Mouse (Mus musculus): Measurements from ENCODE around the gene Ints1. TPM values are rescaled to one million over a fixed set of nuclear protein-coding genes. Genes with fewer than 3 reads are reported as not detected.

Gene Ints1
- polyA plus RNA-seq, 1 experiment: 43.1 TPM

GRCm38 (mm10) chr5:139818056-139818455, 42.6 kb upstream of the Ints1 start:
- no peak for TF ChIP-seq CEBPB (IDR thresholded peaks at IDR 0.05; ENCODE audit: low read depth)
- TF ChIP-seq MYOG (IDR thresholded peaks at IDR 0.05; ENCODE audit: control insufficient read depth, extremely low read depth, insufficient read length): no peak
- TF ChIP-seq FOSL1 (IDR thresholded peaks at IDR 0.05; ENCODE audit: insufficient read depth, low read length, poor library complexity, severe bottlenecking): no peak
- no peak for TF ChIP-seq CTCF (IDR thresholded peaks at IDR 0.05; ENCODE audit: control insufficient read depth, insufficient read depth, insufficient read length)
- TF ChIP-seq MYOD1 (IDR thresholded peaks at IDR 0.05; ENCODE audit: control insufficient read depth, insufficient read length, low read depth): no peak
- no peak for TF ChIP-seq MAX (IDR thresholded peaks at IDR 0.05)
- TF ChIP-seq USF1 (IDR thresholded peaks at IDR 0.05; ENCODE audit: low read depth): no peak
- Histone ChIP-seq H3K36me3 (ENCODE audit: control insufficient read depth, insufficient read depth) (peaks cover 10% of the 10 kb centered on the region), H3K27me3 (ENCODE audit: control insufficient read depth, insufficient read depth, insufficient read length) (peaks cover 9% of the 10 kb centered on the region), H3ac (ENCODE audit: control insufficient read depth, insufficient read length, low read depth) (no peak overlapping the region), H3K79me3 (ENCODE audit: low read depth) (no peaks in the 10 kb centered on the region), H3K79me2 (ENCODE audit: control insufficient read depth, insufficient read depth) (no peaks in the 10 kb centered on the region), H3K4me3 (ENCODE audit: insufficient read depth, poor library complexity, severe bottlenecking) (no peak overlapping the region)

DNA sequence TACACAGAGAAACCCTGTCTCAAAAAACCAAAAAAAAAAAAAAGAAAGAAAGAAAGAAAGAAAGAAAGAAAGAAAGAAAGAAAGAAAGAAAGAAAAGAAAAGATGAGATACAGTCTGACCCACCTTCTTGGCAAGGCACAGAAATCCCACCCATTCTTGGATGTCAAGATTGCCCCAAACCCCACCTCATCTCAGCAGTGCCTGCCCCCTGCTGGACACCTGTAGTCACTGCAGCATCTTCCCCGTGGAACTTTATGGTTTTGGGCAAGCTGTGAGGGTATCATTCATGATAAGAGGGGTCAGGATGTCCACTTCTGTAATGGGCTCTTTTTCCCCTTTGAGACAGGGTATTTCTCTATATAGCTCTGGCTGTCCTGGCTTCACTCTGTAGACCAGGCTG, 41.8 kb upstream of the Ints1 start:
- Histone ChIP-seq H3K79me2 (ENCODE audit: control insufficient read depth, insufficient read depth) (no peaks in the 10 kb centered on the region), H3K27me3 (ENCODE audit: control insufficient read depth, insufficient read depth, insufficient read length) (peaks cover 13% of the 10 kb centered on the region), H3K79me3 (ENCODE audit: low read depth) (no peaks in the 10 kb centered on the region), H3K4me3 (ENCODE audit: insufficient read depth, poor library complexity, severe bottlenecking) (no peak overlapping the region), H3K36me3 (ENCODE audit: control insufficient read depth, insufficient read depth) (peaks cover 2% of the 10 kb centered on the region), H3ac (ENCODE audit: control insufficient read depth, insufficient read length, low read depth) (no peak overlapping the region)
- peak; percentile 45 for TF ChIP-seq CTCF (IDR thresholded peaks at IDR 0.05; ENCODE audit: control insufficient read depth, insufficient read depth, insufficient read length)
- TF ChIP-seq MYOG (IDR thresholded peaks at IDR 0.05; ENCODE audit: control insufficient read depth, extremely low read depth, insufficient read length): no peak

GRCm38 (mm10) chr5:139816445-139816844, 41.0 kb upstream of the Ints1 start:
- Histone ChIP-seq H3K4me3 (ENCODE audit: insufficient read depth, poor library complexity, severe bottlenecking) (no peak overlapping the region), H3ac (ENCODE audit: control insufficient read depth, insufficient read length, low read depth) (no peak overlapping the region), H3K27me3 (ENCODE audit: control insufficient read depth, insufficient read depth, insufficient read length) (peaks cover 16% of the 10 kb centered on the region), H3K79me2 (ENCODE audit: control insufficient read depth, insufficient read depth) (no peaks in the 10 kb centered on the region), H3K79me3 (ENCODE audit: low read depth) (no peaks in the 10 kb centered on the region), H3K36me3 (ENCODE audit: control insufficient read depth, insufficient read depth) (no peaks in the 10 kb centered on the region)
- TF ChIP-seq FOSL1 (IDR thresholded peaks at IDR 0.05; ENCODE audit: insufficient read depth, low read length, poor library complexity, severe bottlenecking) (no peak), MYOD1 (IDR thresholded peaks at IDR 0.05; ENCODE audit: control insufficient read depth, insufficient read length, low read depth) (no peak), CEBPB (IDR thresholded peaks at IDR 0.05; ENCODE audit: low read depth) (no peak), CTCF (IDR thresholded peaks at IDR 0.05; ENCODE audit: control insufficient read depth, insufficient read depth, insufficient read length) (no peak), USF1 (IDR thresholded peaks at IDR 0.05; ENCODE audit: low read depth) (no peak), MAX (IDR thresholded peaks at IDR 0.05) (no peak), MYOG (IDR thresholded peaks at IDR 0.05; ENCODE audit: control insufficient read depth, extremely low read depth, insufficient read length) (no peak)

DNA sequence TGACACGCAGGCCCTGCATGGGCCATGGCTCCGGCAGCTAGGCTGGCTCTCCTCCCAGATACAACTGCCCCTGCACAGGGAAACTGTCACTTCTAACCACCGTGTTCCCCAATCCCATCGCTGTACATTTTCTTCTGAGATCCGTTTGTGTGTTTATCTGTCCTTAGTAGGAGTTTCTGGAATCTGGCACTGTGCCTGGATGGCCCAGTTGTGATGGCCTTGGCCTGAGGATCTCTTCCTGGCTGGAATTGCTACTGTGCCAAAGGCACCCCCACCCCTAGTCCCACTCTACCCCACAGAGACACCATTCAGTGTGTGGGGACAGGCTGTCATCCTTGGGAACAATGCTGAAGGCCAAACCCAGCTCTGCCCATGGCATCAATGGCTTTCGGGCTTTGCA, 40.5 kb upstream of the Ints1 start:
- Histone ChIP-seq H3ac (ENCODE audit: control insufficient read depth, insufficient read length, low read depth) (no peak overlapping the region), H3K79me3 (ENCODE audit: low read depth) (no peaks in the 10 kb centered on the region), H3K27me3 (ENCODE audit: control insufficient read depth, insufficient read depth, insufficient read length) (peaks cover 16% of the 10 kb centered on the region), H3K79me2 (ENCODE audit: control insufficient read depth, insufficient read depth) (no peaks in the 10 kb centered on the region), H3K36me3 (ENCODE audit: control insufficient read depth, insufficient read depth) (no peaks in the 10 kb centered on the region), H3K4me3 (ENCODE audit: insufficient read depth, poor library complexity, severe bottlenecking) (no peak overlapping the region)
- TF ChIP-seq MYOD1 (IDR thresholded peaks at IDR 0.05; ENCODE audit: control insufficient read depth, insufficient read length, low read depth) (no peak), MYOG (IDR thresholded peaks at IDR 0.05; ENCODE audit: control insufficient read depth, extremely low read depth, insufficient read length) (no peak), FOSL1 (IDR thresholded peaks at IDR 0.05; ENCODE audit: insufficient read depth, low read length, poor library complexity, severe bottlenecking) (no peak), MAX (IDR thresholded peaks at IDR 0.05) (no peak), CEBPB (IDR thresholded peaks at IDR 0.05; ENCODE audit: low read depth) (no peak)

DNA sequence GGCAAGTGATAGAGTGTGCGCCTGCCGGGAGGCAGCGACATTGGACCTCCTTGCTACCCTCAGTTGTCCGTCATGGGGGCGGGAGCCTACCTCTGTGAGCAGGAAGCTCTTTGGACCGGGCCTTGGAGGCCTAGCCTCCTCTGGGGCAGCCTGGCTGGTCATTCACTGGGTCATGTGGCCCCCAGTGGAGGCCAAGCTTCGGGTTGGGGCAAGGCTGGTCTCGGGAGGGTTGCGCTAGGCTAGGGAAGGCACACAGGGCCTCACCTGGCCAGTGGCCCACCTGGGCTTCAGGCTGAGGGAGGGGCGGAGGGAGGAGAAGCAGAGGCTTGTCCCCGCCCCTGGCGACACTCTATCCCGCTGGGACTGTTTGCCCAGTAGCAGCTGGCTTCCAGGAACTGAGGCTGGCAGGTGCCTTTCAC, 38.5 kb upstream of the Ints1 start:
- Histone ChIP-seq H3ac (ENCODE audit: control insufficient read depth, insufficient read length, low read depth) (no peak overlapping the region), H3K36me3 (ENCODE audit: control insufficient read depth, insufficient read depth) (no peaks in the 10 kb centered on the region), H3K79me3 (ENCODE audit: low read depth) (no peaks in the 10 kb centered on the region), H3K4me3 (ENCODE audit: insufficient read depth, poor library complexity, severe bottlenecking) (no peak overlapping the region), H3K79me2 (ENCODE audit: control insufficient read depth, insufficient read depth) (no peaks in the 10 kb centered on the region), H3K27me3 (ENCODE audit: control insufficient read depth, insufficient read depth, insufficient read length) (peaks cover 16% of the 10 kb centered on the region)
- TF ChIP-seq USF1 (IDR thresholded peaks at IDR 0.05; ENCODE audit: low read depth) (no peak), CTCF (IDR thresholded peaks at IDR 0.05; ENCODE audit: control insufficient read depth, insufficient read depth, insufficient read length) (no peak), MYOG (IDR thresholded peaks at IDR 0.05; ENCODE audit: control insufficient read depth, extremely low read depth, insufficient read length) (no peak), MAX (IDR thresholded peaks at IDR 0.05) (no peak), CEBPB (IDR thresholded peaks at IDR 0.05; ENCODE audit: low read depth) (no peak), FOSL1 (IDR thresholded peaks at IDR 0.05; ENCODE audit: insufficient read depth, low read length, poor library complexity, severe bottlenecking) (no peak), MYOD1 (IDR thresholded peaks at IDR 0.05; ENCODE audit: control insufficient read depth, insufficient read length, low read depth) (no peak)

DNA sequence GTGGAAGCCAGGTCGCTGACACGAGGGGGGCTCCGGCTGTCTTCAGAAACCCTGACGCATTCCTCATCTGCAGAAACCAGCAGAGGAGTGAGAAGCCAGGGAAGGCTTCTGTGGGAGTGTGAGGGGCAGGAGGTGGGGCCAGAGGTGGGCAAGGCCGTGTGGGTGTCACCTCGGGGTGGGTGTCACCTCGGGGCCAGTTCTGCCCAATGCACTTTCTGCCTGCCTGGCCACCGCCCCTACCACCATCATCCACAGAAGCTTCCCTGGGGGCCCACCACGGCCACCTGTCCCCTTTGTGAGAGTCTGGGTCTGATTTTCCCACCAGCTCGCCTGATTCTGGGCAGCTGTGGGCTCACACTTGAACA, 37.6 kb upstream of the Ints1 start:
- Histone ChIP-seq H3K79me3 (ENCODE audit: low read depth) (no peaks in the 10 kb centered on the region), H3K4me3 (ENCODE audit: insufficient read depth, poor library complexity, severe bottlenecking) (no peak overlapping the region), H3K79me2 (ENCODE audit: control insufficient read depth, insufficient read depth) (no peaks in the 10 kb centered on the region), H3ac (ENCODE audit: control insufficient read depth, insufficient read length, low read depth) (no peak overlapping the region), H3K27me3 (ENCODE audit: control insufficient read depth, insufficient read depth, insufficient read length) (peaks cover 16% of the 10 kb centered on the region), H3K36me3 (ENCODE audit: control insufficient read depth, insufficient read depth) (no peaks in the 10 kb centered on the region)
- TF ChIP-seq USF1 (IDR thresholded peaks at IDR 0.05; ENCODE audit: low read depth): no peak
- no peak for TF ChIP-seq MYOD1 (IDR thresholded peaks at IDR 0.05; ENCODE audit: control insufficient read depth, insufficient read length, low read depth)
- no peak for TF ChIP-seq FOSL1 (IDR thresholded peaks at IDR 0.05; ENCODE audit: insufficient read depth, low read length, poor library complexity, severe bottlenecking)
- TF ChIP-seq CEBPB (IDR thresholded peaks at IDR 0.05; ENCODE audit: low read depth): no peak
- TF ChIP-seq MAX (IDR thresholded peaks at IDR 0.05): no peak
- no peak for TF ChIP-seq MYOG (IDR thresholded peaks at IDR 0.05; ENCODE audit: control insufficient read depth, extremely low read depth, insufficient read length)
- TF ChIP-seq CTCF (IDR thresholded peaks at IDR 0.05; ENCODE audit: control insufficient read depth, insufficient read depth, insufficient read length): no peak

Measured in C2C12 (cell line).